34 mouse cellular contexts compared by ENCODE assay signal in genomic region chr9:98142121-98142520, GRCm38 (mm10).
"Had no signal": no experiment of that assay in that cellular context is flagged by ENCODE, and none has a peak within 500 bp of the region (broad histone marks: within the 10 kb centered on the region; RNA-seq: fewer than 3 reads in every experiment).

No protein-coding gene starts in this region.

- H3K27ac ChIP-seq: heart, embryonic 10.5 days; heart, embryonic 13.5 days; heart, embryonic 15.5 days; hindbrain, embryonic 10.5 days; hindbrain, embryonic 12.5 days; hindbrain, embryonic 13.5 days; hindbrain, embryonic 14.5 days; hindbrain, embryonic 15.5 days; hindbrain, postnatal 0 days; intestine, embryonic 15.5 days; kidney, embryonic 15.5 days; kidney, postnatal 0 days; layer of hippocampus, adult 2 months had no signal

- H3K4me2 ChIP-seq: heart, embryonic 12.5 days; heart, embryonic 13.5 days; heart, embryonic 15.5 days; hindbrain, embryonic 12.5 days; hindbrain, embryonic 13.5 days; hindbrain, embryonic 14.5 days; hindbrain, embryonic 15.5 days; intestine, embryonic 15.5 days; kidney, embryonic 15.5 days had no signal

- ATAC-seq: hindbrain, embryonic 16.5 days; hindbrain, postnatal 0 days; inflammation-experienced regulatory T-cells, adult 6 months; intestine, embryonic 15.5 days; intestine, embryonic 16.5 days; intestine, postnatal 0 days had no signal

- H3K36me3 ChIP-seq: heart, embryonic 10.5 days; heart, embryonic 12.5 days; heart, embryonic 13.5 days; heart, embryonic 15.5 days; hindbrain, embryonic 10.5 days; hindbrain, embryonic 12.5 days; hindbrain, embryonic 13.5 days; hindbrain, embryonic 15.5 days; intestine, embryonic 15.5 days; kidney, embryonic 15.5 days had no signal

- H3K4me1 ChIP-seq: heart, embryonic 10.5 days; heart, embryonic 12.5 days; heart, embryonic 13.5 days; heart, embryonic 15.5 days; hindbrain, embryonic 12.5 days; hindbrain, embryonic 13.5 days; hindbrain, embryonic 15.5 days; intestine, embryonic 15.5 days; kidney, embryonic 15.5 days had no signal

- H3K9me3 ChIP-seq: heart, embryonic 10.5 days; heart, embryonic 15.5 days; hindbrain, embryonic 13.5 days; hindbrain, embryonic 15.5 days; intestine, embryonic 15.5 days; kidney, embryonic 15.5 days had no signal

- H3K27me3 ChIP-seq: heart, embryonic 12.5 days; heart, embryonic 13.5 days; heart, embryonic 15.5 days; hindbrain, embryonic 12.5 days; hindbrain, embryonic 13.5 days; hindbrain, embryonic 15.5 days; intestine, embryonic 15.5 days; kidney, embryonic 15.5 days had no signal

- H3K4me3 ChIP-seq: heart, embryonic 10.5 days; heart, embryonic 12.5 days; heart, embryonic 13.5 days; heart, embryonic 15.5 days; hindbrain, embryonic 10.5 days; hindbrain, embryonic 12.5 days; hindbrain, embryonic 13.5 days; hindbrain, embryonic 15.5 days; intestine, embryonic 15.5 days; kidney, embryonic 15.5 days; layer of hippocampus, adult 2 months had no signal

- H3K9ac ChIP-seq: heart, embryonic 12.5 days; heart, embryonic 13.5 days; heart, embryonic 15.5 days; hindbrain, embryonic 12.5 days; hindbrain, embryonic 13.5 days; hindbrain, embryonic 14.5 days; hindbrain, embryonic 15.5 days; intestine, embryonic 15.5 days; kidney, embryonic 15.5 days had no signal

- DNase-seq: heart, postnatal 10 days; heart, postnatal 14 days; heart, postnatal 36 days; heart, postnatal 4 days; kidney, adult 11 months; kidney, adult 18-20 months; kidney, adult 2 months; kidney, adult 8-10 months; kidney, adult 9 months; kidney, postnatal 10 days; kidney, postnatal 14 days; kidney, postnatal 25 days; kidney, postnatal 36 days; kidney, postnatal 4 days; layer of hippocampus, adult 9-11 months; layer of hippocampus, postnatal 36 days had no signal
